Mouse (Mus musculus) midbrain, embryonic 14.5 days (tissue): ENCODE data around the gene Glyctk. TPM values are rescaled to one million over a fixed set of nuclear protein-coding genes. Genes with fewer than 3 reads are reported as not detected.

Experiments
- ATAC-seq: fragments of 200-750 bp; cut with Nextera tagmentation; 2 replicates; pipeline ENCODE4 v1.8.0; 2017; ENCODE audit warnings: moderate number of reproducible peaks, moderate library complexity; ENCODE audit not compliant: low FRiP score, low TSS enrichment
- DNase-seq: peaks from one replicate; pipeline ENCODE4 v3.0.0-alpha.2; 2015
- H3K27ac ChIP-seq: fragments of 300-500 bp; sonication (generic); replicated peaks from 2 replicates; pipeline ENCODE4 v1.5.1; 2014; ENCODE audit warnings: mild to moderate bottlenecking, low read depth, low read length, moderate library complexity
- H3K27me3 ChIP-seq: fragments of 300-500 bp; sonication (generic); 2 replicates; pipeline ENCODE4 v1.6.1; 2014; ENCODE audit warnings: low read length, control low read depth, mixed read lengths; ENCODE audit not compliant: control insufficient read depth, insufficient read depth
- H3K36me3 ChIP-seq: fragments of 300-500 bp; sonication (generic); 2 replicates; pipeline ENCODE4 v1.6.1; 2014; ENCODE audit warnings: low read length, control low read depth; ENCODE audit not compliant: control insufficient read depth, insufficient read depth
- H3K4me1 ChIP-seq: fragments of 300-500 bp; sonication (generic); 2 replicates; pipeline ENCODE4 v1.6.1; 2014; ENCODE audit warnings: mild to moderate bottlenecking, antibody characterized with exemption, low read length, control low read depth; ENCODE audit not compliant: control insufficient read depth, insufficient read depth
- H3K4me2 ChIP-seq: fragments of 300-500 bp; sonication (generic); 2 replicates; pipeline ENCODE4 v1.6.1; 2014; ENCODE audit warnings: mild to moderate bottlenecking, low read length, moderate library complexity
- H3K4me3 ChIP-seq: fragments of 300-500 bp; sonication (generic); replicated peaks from 2 replicates; pipeline ENCODE4 v1.5.1; 2014; ENCODE audit warnings: low read depth, low read length
- H3K9ac ChIP-seq: fragments of 300-500 bp; sonication (generic); replicated peaks from 2 replicates; pipeline ENCODE4 v1.6.1; 2014; ENCODE audit warnings: mild to moderate bottlenecking, low read length, moderate library complexity
- H3K9me3 ChIP-seq: fragments of 300-500 bp; sonication (generic); 2 replicates; pipeline ENCODE4 v1.6.1; 2016; ENCODE audit warnings: low read length, control low read depth, mixed read lengths; ENCODE audit not compliant: control insufficient read depth
- WGBS: fragments of 180-500 bp; shearing (Covaris S2); extraction: QIAGEN DNeasy Blood & Tissue Kit; methylation state at CpG from one replicate; pipeline ENCODE4 v1.1.7; 2014; 5-methylcytosine and 5-hydroxymethylcytosine counted together
- polyA plus RNA-seq: library from polyadenylated mRNA; unstranded; fragments of >200 nt; fragmentation: Nextera tagmentation; extraction: Ambion mirVana; gene quantifications from 2 replicates; pipeline ENCODE4 v1.2.1, GENCODE M21; 2014

Gene Glyctk
- polyA plus RNA-seq, result 4.6 and 6.8 TPM in 2 replicates

DNA sequence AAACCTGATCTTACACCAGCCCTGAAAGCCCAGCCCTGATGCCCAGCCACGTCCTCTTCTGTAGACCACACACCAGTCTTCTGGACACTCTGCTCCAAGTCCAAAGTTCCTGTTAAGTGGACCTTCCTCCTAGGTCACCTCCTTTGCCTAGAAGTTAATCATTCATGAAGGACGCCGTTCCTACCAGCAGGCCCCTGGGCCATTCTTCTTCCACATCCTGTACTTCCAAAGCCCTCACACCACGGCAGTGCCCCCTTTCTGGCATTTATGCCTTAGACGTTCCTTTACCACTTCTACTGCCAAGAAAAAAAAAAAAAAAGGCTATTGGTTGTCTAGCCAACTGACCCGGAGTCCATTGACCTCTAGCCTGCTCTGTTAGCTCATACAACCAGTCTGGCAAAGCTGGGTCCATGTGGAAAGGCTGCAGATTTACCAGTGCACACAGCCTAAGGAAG is at the start of gene Glyctk:
Gene Glyctk, minus strand, starts transcription at position 102 of the 455 bp plus-strand sequence.
- no peak within 1 kb of the TSS for H3K4me3 ChIP-seq
- no peak for DNase-seq
- H3K4me1 ChIP-seq, result peaks cover 12% of the 10 kb centered on the region; the same call in 1 of the 2 replicates
- H3K4me2 ChIP-seq, result no peak within 1 kb of the TSS
- WGBS, result 84% methylated on average over 6 of the region's 6 CpGs
- H3K9me3 ChIP-seq, result no peaks in the 10 kb centered on the region
- peak within 1 kb of the TSS; percentile 10; the same call in 1 of the 2 replicates for H3K9ac ChIP-seq
- H3K27me3 ChIP-seq, result no peaks in the 10 kb centered on the region
- no peak within 1 kb of the TSS for H3K27ac ChIP-seq
- H3K36me3 ChIP-seq, result peaks cover 21% of the 10 kb centered on the region
- no peak for ATAC-seq

DNA sequence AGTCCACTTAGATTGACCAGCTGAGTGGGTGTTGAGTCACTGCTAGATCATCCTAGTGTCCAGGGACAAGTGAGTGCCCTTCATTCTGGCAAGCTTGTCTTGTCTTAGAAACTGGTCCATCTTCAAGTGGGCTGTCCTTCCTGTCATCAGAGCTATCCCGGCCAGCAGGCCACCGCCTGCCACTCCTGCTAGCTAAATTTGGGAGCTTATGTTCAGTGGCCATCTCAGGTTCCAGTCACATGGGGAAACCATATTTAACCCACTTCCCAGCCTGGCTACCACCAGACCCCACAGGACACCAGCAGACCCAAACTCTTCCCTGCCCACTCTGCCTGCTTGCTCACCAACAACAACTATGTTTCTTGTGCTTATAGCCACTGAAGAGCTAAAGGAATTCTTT is 48.6 kb upstream of the Glyctk start:
- Histone ChIP-seq H3K9me3 (no peaks in the 10 kb centered on the region), H3K4me2 (no peak overlapping the region), H3K4me3 (no peak overlapping the region), H3K4me1 (peaks cover 22% of the 10 kb centered on the region), H3K9ac (no peak overlapping the region), H3K27me3 (no peaks in the 10 kb centered on the region), H3K36me3 (0 out of 2 replicates have a peak, but pooled peaks cover 7% of the 10 kb centered on the region), H3K27ac (no peak overlapping the region)
- 87% methylated on average over 2 of the region's 2 CpGs for WGBS
- ATAC-seq (no peak), DNase-seq (no peak)

DNA sequence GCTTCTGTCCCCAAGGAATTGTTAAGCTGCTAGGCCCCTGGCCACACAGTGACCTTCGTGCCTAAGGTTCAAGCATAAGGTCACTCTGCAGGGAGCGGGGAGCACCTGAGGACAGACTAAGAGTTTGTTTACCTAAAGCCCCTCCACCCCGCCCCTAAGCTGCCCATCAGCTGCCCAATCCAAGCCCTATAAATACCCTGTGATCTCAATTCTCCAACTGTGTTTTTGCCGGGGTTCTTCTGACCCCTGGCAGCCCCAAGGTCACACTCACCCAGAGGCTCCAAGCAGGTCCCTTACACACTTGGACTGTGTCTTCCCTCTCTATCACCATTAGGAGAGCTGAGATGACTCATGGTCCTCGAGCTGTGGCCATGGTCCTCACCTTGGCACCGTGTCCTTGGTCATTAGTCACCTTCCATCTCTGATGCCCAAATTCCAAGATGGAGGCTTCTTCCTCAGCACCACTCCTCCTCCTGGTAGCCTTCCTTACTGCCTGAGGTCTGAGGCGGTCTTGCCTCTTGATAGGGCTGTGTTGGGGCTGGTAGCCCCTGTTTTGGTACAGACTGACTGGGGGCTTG is 47.9 kb upstream of the Glyctk start:
- Histone ChIP-seq H3K9me3 (no peaks in the 10 kb centered on the region), H3K4me1 (peaks cover 19% of the 10 kb centered on the region), H3K27ac (no peak overlapping the region), H3K9ac (no peak overlapping the region), H3K27me3 (no peaks in the 10 kb centered on the region), H3K36me3 (0 out of 2 replicates have a peak, but pooled peaks cover 7% of the 10 kb centered on the region), H3K4me3 (no peak overlapping the region), H3K4me2 (no peak overlapping the region)
- ATAC-seq (no peak), DNase-seq (no peak)
- 83% methylated on average over 7 of the region's 7 CpGs for WGBS

- no peaks in the 10 kb centered on the region for H3K27me3 ChIP-seq
- peaks cover 21% of the 10 kb centered on the region for H3K4me1 ChIP-seq
- WGBS, result 77% methylated on average over 7 of the region's 7 CpGs
- peak overlapping the region; percentile 74 for H3K4me2 ChIP-seq
- DNase-seq (no peak), ATAC-seq (no peak)
- peak overlapping the region; percentile 82; the same call in 1 of the 2 replicates for H3K9ac ChIP-seq
- H3K27ac ChIP-seq, result no peak overlapping the region
- peak overlapping the region; percentile 70 for H3K4me3 ChIP-seq
- H3K9me3 ChIP-seq, result no peaks in the 10 kb centered on the region
- 0 out of 2 replicates have a peak, but pooled peaks cover 7% of the 10 kb centered on the region for H3K36me3 ChIP-seq
Measured at GRCm38 (mm10) chr9:106203990-106204851, 46.3 kb upstream of the Glyctk start.

GRCm38 (mm10) chr9:106202819-106203636 is 45.1 kb upstream of the Glyctk start, which contains the start of gene Twf2:
Gene Twf2, plus strand, starts transcription at chr9:106203108.
- Histone ChIP-seq H3K27ac (peak within 1 kb of the TSS; percentile 72), H3K36me3 (0 out of 2 replicates have a peak, but pooled peaks cover 3% of the 10 kb centered on the region), H3K9ac (peak within 1 kb of the TSS; percentile 82), H3K27me3 (no peaks in the 10 kb centered on the region), H3K4me2 (peak within 1 kb of the TSS; percentile 74), H3K4me3 (peak within 1 kb of the TSS; percentile 70), H3K9me3 (no peaks in the 10 kb centered on the region), H3K4me1 (peaks cover 23% of the 10 kb centered on the region)
- peak; percentile 94 for DNase-seq
- WGBS, result 1% methylated on average over 61 of the region's 61 CpGs
- peak; percentile 85 for ATAC-seq

GRCm38 (mm10) chr9:106201895-106202294 is 44.0 kb upstream of the Glyctk start:
- H3K9me3 ChIP-seq, result no peaks in the 10 kb centered on the region
- DNase-seq, result no peak
- H3K4me3 ChIP-seq, result 0 out of 2 replicates have a peak overlapping the region, but pooled peaks have one; percentile 70
- H3K27me3 ChIP-seq, result no peaks in the 10 kb centered on the region
- no peak overlapping the region for H3K9ac ChIP-seq
- no peak for ATAC-seq
- peaks cover 23% of the 10 kb centered on the region for H3K4me1 ChIP-seq
- WGBS, result 86% methylated on average over 3 of the region's 3 CpGs
- H3K27ac ChIP-seq, result no peak overlapping the region
- peak overlapping the region; percentile 74 for H3K4me2 ChIP-seq
- no peaks in the 10 kb centered on the region for H3K36me3 ChIP-seq

- 42% methylated on average over 18 of the region's 18 CpGs for WGBS
- no peak for DNase-seq
- no peak within 1 kb of the TSS for H3K27ac ChIP-seq
- peaks cover 31% of the 10 kb centered on the region for H3K4me1 ChIP-seq
- H3K4me2 ChIP-seq, result peak within 1 kb of the TSS; percentile 73
- peak within 1 kb of the TSS; percentile 47 for H3K4me3 ChIP-seq
- no peaks in the 10 kb centered on the region for H3K9me3 ChIP-seq
- H3K27me3 ChIP-seq, result no peaks in the 10 kb centered on the region
- no peaks in the 10 kb centered on the region for H3K36me3 ChIP-seq
- no peak for ATAC-seq
- H3K9ac ChIP-seq, result peak within 1 kb of the TSS; percentile 63
Measured at GRCm38 (mm10) chr9:106199535-106200272, 41.8 kb upstream of the Glyctk start, which contains the start of gene Ppm1m. Gene Ppm1m, minus strand, starts transcription at chr9:106199746.
